Mouse (Mus musculus) kidney, adult 2 months (tissue): ENCODE measurements at regions not wholly inside any gene's neighbourhood (a gene's known extent, or its start where the extent isn't known, plus 50 kb on each side); places are given as distances from the start of the nearest gene placed in this dataset.

Experiments
- CTCF ChIP-seq: fragments of 200-500 bp; conservative IDR thresholded peaks from 2 replicates; pipeline ENCODE4 v1.5.1; 2011; ENCODE audit warnings: low read depth, mild to moderate bottlenecking, control low read depth, low read length, moderate library complexity, mixed read lengths; ENCODE audit not compliant: insufficient read depth, insufficient read length
- POLR2A ChIP-seq: fragments of 200-500 bp; IDR thresholded peaks from one replicate; pipeline ENCODE4 v1.6.1; 2011; ENCODE audit warnings: low read depth, low read length, control low read depth

DNA sequence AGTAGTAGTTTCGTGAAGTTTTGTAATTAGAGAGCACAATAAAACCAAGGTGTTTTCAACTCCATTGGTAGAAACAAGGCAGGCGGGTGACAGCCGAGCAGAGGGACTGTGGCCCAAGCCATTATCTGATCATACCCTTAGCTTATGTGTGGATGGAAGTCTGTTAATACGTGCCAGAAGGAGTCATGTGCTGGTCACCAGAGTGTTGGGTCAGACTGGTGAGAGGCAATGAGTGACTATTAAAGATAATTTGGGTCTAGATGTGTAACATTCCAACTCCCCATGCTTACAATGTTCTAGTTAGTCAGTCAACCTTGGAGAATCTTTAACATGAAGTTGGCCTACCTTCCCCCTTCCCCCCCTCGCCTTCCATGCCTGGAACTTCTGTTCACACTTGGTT, 151.1 kb upstream of the Tsc22d1 start:
- no peak for TF ChIP-seq CTCF
- TF ChIP-seq POLR2A = no peak
